Mouse (Mus musculus): Measurements from ENCODE around the gene Dop1b.

Dop1b gene

GRCm38 (mm10) chr16:93832451-93833276, 121.0 kb downstream of the Dop1b start:
- DNase-seq, result no peak

- no peak for DNase-seq
Observed at GRCm38 (mm10) chr16:93833551-93833950, 121.8 kb downstream of the Dop1b start.

DNA sequence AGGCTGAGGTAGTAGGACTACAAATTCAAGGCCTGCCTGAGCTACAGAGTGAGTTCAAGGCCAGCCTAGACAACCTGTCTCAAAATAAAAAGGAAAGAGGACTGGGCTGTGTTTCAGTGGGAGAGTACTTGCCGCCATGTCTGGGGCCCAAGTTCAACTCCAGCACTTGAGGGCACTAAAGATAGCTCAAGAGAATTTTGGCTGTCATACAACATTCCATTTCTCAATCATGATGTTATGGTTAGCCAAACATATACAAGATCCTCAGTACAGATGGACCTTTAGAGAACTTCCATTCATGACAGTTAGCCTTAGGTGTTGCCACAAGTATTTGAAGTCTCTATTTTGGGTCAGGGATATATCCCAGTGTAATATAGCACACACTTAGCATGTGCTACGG, 122.4 kb downstream of the Dop1b start:
- DNase-seq, result no peak

DNA sequence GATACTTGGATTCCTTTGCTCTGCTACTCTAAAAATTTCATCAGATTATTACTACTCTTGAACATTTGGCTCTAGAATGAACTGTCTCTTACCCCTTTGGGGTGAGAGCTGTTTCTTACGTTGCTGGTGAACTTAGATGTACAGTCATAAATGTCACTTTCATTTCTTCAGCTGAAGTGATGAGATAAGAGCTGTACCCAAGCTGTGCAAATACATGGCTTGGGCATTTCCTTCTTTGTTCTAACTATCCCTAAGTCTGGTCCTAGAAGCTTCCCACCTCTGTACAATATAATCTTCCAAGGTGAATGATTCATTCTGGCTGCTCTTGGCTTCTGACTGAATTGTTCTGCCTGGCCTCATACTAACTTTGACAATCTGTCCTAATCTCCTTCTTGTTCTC, 127.3 kb downstream of the Dop1b start:
- no peak for DNase-seq

- DNase-seq, result no peak
Observed at GRCm38 (mm10) chr16:93850527-93850926, 138.8 kb downstream of the Dop1b start.

DNA sequence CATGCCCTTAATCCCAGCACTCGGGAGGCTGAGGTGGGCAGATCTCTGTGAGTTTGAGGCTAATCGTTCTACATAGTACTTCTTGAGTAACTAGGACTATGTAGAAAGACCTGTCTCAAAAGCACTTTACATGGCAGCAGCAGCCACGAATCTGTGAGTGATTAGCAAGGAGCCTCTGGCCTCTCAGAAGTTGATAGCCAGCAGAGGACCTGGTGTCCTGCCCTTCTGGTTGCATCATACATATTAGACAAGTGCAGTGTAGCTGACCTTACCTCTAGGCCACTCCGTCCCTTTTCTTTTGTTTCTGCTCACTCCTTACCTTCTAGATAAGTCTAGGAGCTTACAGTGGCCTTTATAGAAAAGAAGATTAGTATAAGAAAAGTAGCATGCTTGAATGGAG, 148.3 kb downstream of the Dop1b start:
- no peak for DNase-seq
